Mouse (Mus musculus): ENCODE data around the gene Hdac7. TPM values are rescaled to one million over a fixed set of nuclear protein-coding genes. Genes with fewer than 3 reads are reported as not detected.

The Hdac7 gene
- total RNA-seq, 2 experiments from 2014 or later = 17.9 to 20.7 TPM

GRCm38 (mm10) chr15:97747486-97747885 is 96.8 kb downstream of the Hdac7 start:
- DNase-seq (ENCODE audit: low spot score in 2 of 2) = no peak

GRCm38 (mm10) chr15:97746748-97747147 is 97.6 kb downstream of the Hdac7 start:
- no peak for DNase-seq (ENCODE audit: low spot score in 2 of 2)

- DNase-seq (ENCODE audit: low spot score in 2 of 2) = no peak
These were observed 98.0 kb downstream of the Hdac7 start for GRCm38 (mm10) chr15:97746278-97746677.

GRCm38 (mm10) chr15:97745331-97745730 is 99.0 kb downstream of the Hdac7 start:
- peak in 1 of 2 experiments; percentile 43 for DNase-seq (ENCODE audit: low spot score in 2 of 2)

GRCm38 (mm10) chr15:97744930-97745329 is 99.4 kb downstream of the Hdac7 start:
- DNase-seq (ENCODE audit: low spot score in 2 of 2) = no peak

GRCm38 (mm10) chr15:97743961-97744525 is 100.3 kb downstream of the Hdac7 start:
- DNase-seq (ENCODE audit: low spot score in 2 of 2) = no peak

- DNase-seq (ENCODE audit: low spot score in 2 of 2) = no peak
These were observed 101.1 kb downstream of the Hdac7 start for GRCm38 (mm10) chr15:97743210-97743609.

Other genes with a start within 250 kb of the Hdac7 start
- 10 to 100 TPM; 21.2 to 22.8 TPM for gene Rpap3, start 138.7 kb downstream of the Hdac7 start, total RNA-seq (2021)
- 1 to 10 TPM; 1.2 TPM for gene Endou, start 113.2 kb downstream of the Hdac7 start, total RNA-seq (2021)
- 10 to 100 TPM; 50.0 to 52.0 TPM for gene Rapgef3, start 76.5 kb downstream of the Hdac7 start, total RNA-seq (2021)
- 100 to 1,000 TPM; 138 to 140 TPM for gene Slc48a1, start 66.0 kb downstream of the Hdac7 start, total RNA-seq (2021)
- under 1 TPM; 0.07 to 0.48 TPM for gene Vdr, start 66.1 kb upstream of the Hdac7 start, total RNA-seq (2021)
- gene Tmem106c, start 119.7 kb upstream of the Hdac7 start, total RNA-seq (2021) = 10 to 100 TPM; 33.0 to 36.5 TPM
- 1 to 10 TPM; 1.3 to 1.6 TPM for gene Col2a1, start 160.2 kb upstream of the Hdac7 start, total RNA-seq (2021)
- 100 to 1,000 TPM; 370 to 384 TPM for gene Pfkm, start 248.1 kb upstream of the Hdac7 start, total RNA-seq (2021)
- gene Senp1, start 249.2 kb upstream of the Hdac7 start, total RNA-seq (2021) = 10 to 100 TPM; 12.4 to 13.2 TPM